Mouse (Mus musculus) stomach, postnatal 0 days (tissue): ENCODE data around the gene Ebpl.

Experiments used
- CTCF ChIP-seq: IDR thresholded peaks from 2 replicates; pipeline ENCODE4 v1.5.1; 2016; ENCODE audit warnings: antibody characterized with exemption, low read depth, mild to moderate bottlenecking, moderate library complexity
- EP300 ChIP-seq: optimal IDR thresholded peaks from 2 replicates; pipeline ENCODE3; 2016; ENCODE audit warnings: antibody characterized with exemption

DNA sequence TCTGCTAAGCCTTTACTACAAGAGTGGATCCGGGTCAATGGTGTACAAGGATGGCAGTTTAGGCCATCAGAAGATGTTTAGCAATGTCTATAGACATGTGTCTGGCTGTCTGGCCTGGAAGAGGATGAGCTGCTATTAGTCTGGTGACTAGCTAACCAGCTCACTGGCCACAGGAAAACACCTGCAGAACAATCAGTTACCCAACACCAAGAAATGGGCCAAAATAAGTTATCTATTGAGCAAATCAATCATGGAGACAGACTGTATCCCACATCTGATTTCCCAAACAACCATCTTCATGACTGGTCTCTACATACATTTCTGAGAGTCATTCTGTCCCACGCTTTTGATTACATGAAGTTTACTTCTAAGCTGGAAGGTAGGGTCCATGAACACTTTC, 3.5 kb upstream of the Ebpl start:
- TF ChIP-seq CTCF (no peak), EP300 (no peak)
